Mouse (Mus musculus) stomach, postnatal 0 days (tissue): ENCODE data around the gene Baz1b.

Experiments used
- CTCF ChIP-seq: IDR thresholded peaks from 2 replicates; pipeline ENCODE4 v1.5.1; 2016; ENCODE audit warnings: antibody characterized with exemption, low read depth, mild to moderate bottlenecking, moderate library complexity
- EP300 ChIP-seq: optimal IDR thresholded peaks from 2 replicates; pipeline ENCODE3; 2016; ENCODE audit warnings: antibody characterized with exemption

DNA sequence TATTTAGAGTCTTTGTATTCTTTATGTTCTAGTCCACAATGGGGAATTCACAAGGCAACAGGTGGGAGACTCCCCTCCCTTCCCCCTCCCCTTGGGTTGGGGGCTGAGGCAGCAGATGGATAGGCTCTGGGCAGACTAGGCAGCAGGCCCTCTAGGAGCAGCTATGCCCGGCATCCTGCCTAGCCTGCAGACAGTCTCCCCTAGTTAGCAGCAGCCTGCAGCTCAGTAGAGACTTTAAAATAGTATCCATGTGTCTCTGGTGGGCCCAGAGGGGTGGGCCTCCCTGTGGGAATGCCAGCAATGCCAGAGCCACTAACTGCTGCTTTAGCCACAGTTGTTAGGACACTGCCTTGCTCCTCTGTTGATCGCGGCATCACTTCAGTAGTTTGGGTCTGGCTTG, 55.5 kb downstream of the Baz1b start:
- no peak for TF ChIP-seq CTCF
- no peak for TF ChIP-seq EP300
